In genomic region chr7:132720562-132720961, GRCm38 (mm10) we compare ENCODE assay signal across 9 mouse cellular contexts.
DNase-seq lines count a peak whose midpoint lies in the region; ATAC-seq and TF ChIP-seq lines count a peak whose summit lies in the region.
"Had no signal": no experiment of that assay in that cellular context is flagged by ENCODE, and none has a peak within 500 bp of the region (broad histone marks: within the 10 kb centered on the region; RNA-seq: fewer than 3 reads in every experiment).

No protein-coding gene starts in this region.

- peak in 1 of 2 experiments; percentile 64 for DNase-seq in layer of hippocampus, adult 2 months (ENCODE audit: low spot score in 2 of 2)
- no peak for DNase-seq in layer of hippocampus, postnatal 36 days
- peak; percentile 90 for DNase-seq in brain, adult 2 months (ENCODE audit: low read depth, low spot score)
- peak; percentile 75 to 82 for DNase-seq in cerebellum, postnatal 36 days
- no peak for DNase-seq in c-Kit-positive CD71-positive TER-119-positive erythroid progenitor cells, embryonic 14.5 days (ENCODE audit: low spot score)
- no peak for DNase-seq in gastrocnemius, postnatal 10 days
- no peak for DNase-seq in testis, postnatal 10 days (ENCODE audit: low spot score)

- ATAC-seq in neutrophil, adult 5-6 weeks (ENCODE audit: extremely low read depth, insufficient number of reproducible peaks, low FRiP score, poor library complexity, severe bottlenecking): peak; percentile 69
- ATAC-seq: Patski had no signal

- TF ChIP-seq CTCF in layer of hippocampus, adult 2 months (conservative IDR thresholded peaks at IDR 0.05): peak; percentile 28

- peak overlapping the region; percentile 89 for H3K27ac ChIP-seq in layer of hippocampus, adult 2 months

- no peak overlapping the region for H3K4me3 ChIP-seq in layer of hippocampus, adult 2 months

Comparison
In these comparisons a context has a peak if more than half of its experiments do, and no peak if none do; other contexts are left out.
1. DNase-seq: peak in brain, adult 2 months (single experiment) and cerebellum, postnatal 36 days (2 of 2); none in layer of hippocampus, postnatal 36 days (0 of 2), c-Kit-positive CD71-positive TER-119-positive erythroid progenitor cells, embryonic 14.5 days (single experiment), gastrocnemius, postnatal 10 days (single experiment) and testis, postnatal 10 days (single experiment).